In the genomic region with DNA sequence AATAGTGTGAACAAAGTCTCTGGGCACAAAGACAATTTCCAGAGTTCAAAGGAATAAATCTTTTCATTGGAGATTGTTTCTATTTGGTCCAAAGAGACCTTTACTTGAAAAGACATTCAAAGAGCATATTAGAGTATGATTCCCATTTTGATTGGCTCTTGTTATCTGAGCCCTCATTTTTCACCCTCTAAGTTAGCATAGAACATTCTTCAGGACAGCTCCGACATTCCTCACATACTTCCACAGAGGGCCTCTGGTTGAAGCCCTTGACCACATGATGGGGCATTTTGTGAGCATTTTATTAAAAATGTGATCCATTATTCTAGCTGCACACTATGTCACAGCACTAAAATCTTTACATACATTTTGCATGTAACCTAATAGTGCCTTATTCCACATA, we compare ENCODE assay signal across 21 mouse cellular contexts. TPM values are rescaled to one million over a fixed set of nuclear protein-coding genes. Genes with fewer than 3 reads are reported as not detected.
"Had no signal": no experiment of that assay in that cellular context is flagged by ENCODE, and none has a peak within 500 bp of the region (broad histone marks: within the 10 kb centered on the region; RNA-seq: fewer than 3 reads in every experiment).

No protein-coding gene starts in this region.

- H3K4me3 ChIP-seq: left cerebral cortex, adult 2 months; limb, embryonic 12.5 days; limb, embryonic 15.5 days; liver, embryonic 12.5 days; liver, embryonic 15.5 days; lung, embryonic 15.5 days; midbrain, embryonic 13.5 days; myocyte; neural tube, embryonic 13.5 days; stomach, embryonic 15.5 days had no signal

- H3K9me3 ChIP-seq: limb, embryonic 12.5 days; limb, embryonic 15.5 days; liver, embryonic 12.5 days; liver, embryonic 15.5 days; lung, embryonic 15.5 days; midbrain, embryonic 13.5 days; neural tube, embryonic 13.5 days; stomach, embryonic 15.5 days had no signal

- H3K4me1 ChIP-seq: liver, embryonic 12.5 days; liver, embryonic 15.5 days; midbrain, embryonic 13.5 days; neural tube, embryonic 13.5 days had no signal

- H3K27ac ChIP-seq: left cerebral cortex, adult 2 months; limb, embryonic 12.5 days; limb, embryonic 15.5 days; liver, embryonic 12.5 days; liver, embryonic 15.5 days; lung, embryonic 15.5 days; macrophage; midbrain, embryonic 13.5 days; neural tube, embryonic 13.5 days; stomach, embryonic 15.5 days had no signal

- H3K4me2 ChIP-seq: limb, embryonic 12.5 days; limb, embryonic 15.5 days; liver, embryonic 12.5 days; liver, embryonic 15.5 days; lung, embryonic 15.5 days; midbrain, embryonic 13.5 days; neural tube, embryonic 13.5 days; stomach, embryonic 15.5 days had no signal

- DNase-seq: kidney, adult 18-20 months; kidney, postnatal 10 days; layer of hippocampus, postnatal 36 days; left cerebral cortex, postnatal 4 days; retina, postnatal 1 day; right cerebral cortex, postnatal 25 days; spleen, adult 18-20 months; thymus, postnatal 25 days had no signal

- H3K36me3 ChIP-seq: limb, embryonic 12.5 days; limb, embryonic 15.5 days; liver, embryonic 12.5 days; liver, embryonic 15.5 days; lung, embryonic 15.5 days; midbrain, embryonic 13.5 days; neural tube, embryonic 13.5 days; stomach, embryonic 15.5 days had no signal

- H3K9ac ChIP-seq: limb, embryonic 12.5 days; limb, embryonic 15.5 days; liver, embryonic 12.5 days; liver, embryonic 15.5 days; lung, embryonic 15.5 days; midbrain, embryonic 13.5 days; neural tube, embryonic 13.5 days; stomach, embryonic 15.5 days had no signal

- H3K27me3 ChIP-seq: liver, embryonic 12.5 days; lung, embryonic 15.5 days; midbrain, embryonic 13.5 days; neural tube, embryonic 13.5 days; stomach, embryonic 15.5 days had no signal

- ATAC-seq: intestine, embryonic 16.5 days; liver, embryonic 12.5 days; midbrain, embryonic 13.5 days; midbrain, embryonic 16.5 days had no signal

RNA-seq across cellular contexts. Expression of a gene that starts 14.5 kb away (rescaled TPM):
- polyA plus RNA-seq: macrophage, myocyte had no signal
